Mouse (Mus musculus): ENCODE results near the gene Pdpk1. TPM values are rescaled to one million over a fixed set of nuclear protein-coding genes. Genes with fewer than 3 reads are reported as not detected.

Gene Pdpk1
- total RNA-seq, 1 experiment = 25.6 TPM

GRCm38 (mm10) chr17:24127592-24127991, 23.1 kb downstream of the Pdpk1 start:
- H3K4me3 ChIP-seq (ENCODE audit: insufficient read depth in 1 of 2, low read depth in 1 of 2, low read length in 2 of 2, poor library complexity in 1 of 2, severe bottlenecking in 1 of 2) = no peak overlapping the region
- H3K27ac ChIP-seq (ENCODE audit: insufficient read depth, low read depth, low read length, poor library complexity, severe bottlenecking) = no peak overlapping the region
- TF ChIP-seq ZC3H11A (IDR thresholded peaks at IDR 0.05; ENCODE audit: borderline replicate concordance, low read depth, low read length) (no peak), MAFK (IDR thresholded peaks at IDR 0.05; ENCODE audit: insufficient read depth, low read depth, low read length) (no peak), HCFC1 (IDR thresholded peaks at IDR 0.05; ENCODE audit: borderline replicate concordance, insufficient read depth, low read length) (no peak), ZNF384 (IDR thresholded peaks at IDR 0.05; ENCODE audit: low read depth, low read length) (no peak), CHD2 (IDR thresholded peaks at IDR 0.05; ENCODE audit: low read depth, low read length) (no peak)
- no peak overlapping the region for H3K9ac ChIP-seq (ENCODE audit: insufficient read depth, low read depth, low read length, poor library complexity, severe bottlenecking)
- no peaks in the 10 kb centered on the region for H3K9me3 ChIP-seq (ENCODE audit: control insufficient read depth, insufficient read depth, low read depth, low read length)
- H3K36me3 ChIP-seq (ENCODE audit: control insufficient read depth, insufficient read depth, low read length, poor library complexity, severe bottlenecking) = no peaks in the 10 kb centered on the region
- peaks cover 4 to 8% of the 10 kb centered on the region in 2 experiments for H3K4me1 ChIP-seq (ENCODE audit: control insufficient read depth in 2 of 2, insufficient read depth in 2 of 2, low read length in 2 of 2, poor library complexity in 1 of 2)
- no peak for DNase-seq (ENCODE audit: low read depth, low spot score)
- in situ Hi-C loops (cut with MboI; ENCODE audit: low sequenced_read_pairs in 2 of 2, unreplicated experiment in 2 of 2) = no loop called here

DNA sequence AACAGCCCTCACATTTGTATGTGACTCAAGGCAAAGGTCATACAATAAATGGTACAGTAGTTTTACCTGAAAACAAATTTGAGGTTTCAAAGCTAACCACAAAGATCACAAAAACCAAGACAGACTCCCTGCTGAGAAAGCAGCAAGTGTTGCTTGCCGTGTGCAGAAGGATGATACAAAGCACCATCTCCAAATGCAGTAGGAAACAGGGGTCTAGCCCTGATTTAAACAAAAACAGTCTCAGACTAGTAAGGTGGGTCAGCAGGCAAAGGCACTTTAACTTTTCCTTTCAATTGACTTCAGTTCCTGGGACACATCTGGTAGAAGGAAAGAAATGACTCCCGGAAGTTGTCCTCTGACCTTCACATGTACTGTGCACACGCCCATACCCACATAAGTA, 23.9 kb downstream of the Pdpk1 start:
- DNase-seq (ENCODE audit: low read depth, low spot score) = no peak
- in situ Hi-C loops (cut with MboI; ENCODE audit: low sequenced_read_pairs in 2 of 2, unreplicated experiment in 2 of 2) = no loop called here
- Histone ChIP-seq H3K9me3 (ENCODE audit: control insufficient read depth, insufficient read depth, low read depth, low read length) (no peaks in the 10 kb centered on the region), H3K4me1 (ENCODE audit: control insufficient read depth in 2 of 2, insufficient read depth in 2 of 2, low read length in 2 of 2, poor library complexity in 1 of 2) (peaks cover 4 to 8% of the 10 kb centered on the region in 2 experiments), H3K9ac (ENCODE audit: insufficient read depth, low read depth, low read length, poor library complexity, severe bottlenecking) (no peak overlapping the region), H3K4me3 (ENCODE audit: insufficient read depth in 1 of 2, low read depth in 1 of 2, low read length in 2 of 2, poor library complexity in 1 of 2, severe bottlenecking in 1 of 2) (no peak overlapping the region), H3K27ac (ENCODE audit: insufficient read depth, low read depth, low read length, poor library complexity, severe bottlenecking) (no peak overlapping the region; the same call in 1 of the 2 replicates), H3K36me3 (ENCODE audit: control insufficient read depth, insufficient read depth, low read length, poor library complexity, severe bottlenecking) (no peaks in the 10 kb centered on the region)
- TF ChIP-seq MAFK (IDR thresholded peaks at IDR 0.05; ENCODE audit: insufficient read depth, low read depth, low read length) (no peak), ZC3H11A (IDR thresholded peaks at IDR 0.05; ENCODE audit: borderline replicate concordance, low read depth, low read length) (no peak), CHD2 (IDR thresholded peaks at IDR 0.05; ENCODE audit: low read depth, low read length) (no peak), ZNF384 (IDR thresholded peaks at IDR 0.05; ENCODE audit: low read depth, low read length) (no peak), HCFC1 (IDR thresholded peaks at IDR 0.05; ENCODE audit: borderline replicate concordance, insufficient read depth, low read length) (no peak)

- Histone ChIP-seq H3K4me1 (ENCODE audit: control insufficient read depth in 2 of 2, insufficient read depth in 2 of 2, low read length in 2 of 2, poor library complexity in 1 of 2) (peaks cover 0 to 3% of the 10 kb centered on the region in 2 experiments; a peak in 1 of 4 replicates), H3K27ac (ENCODE audit: insufficient read depth, low read depth, low read length, poor library complexity, severe bottlenecking) (no peak overlapping the region), H3K9ac (ENCODE audit: insufficient read depth, low read depth, low read length, poor library complexity, severe bottlenecking) (no peak overlapping the region), H3K4me3 (ENCODE audit: insufficient read depth in 1 of 2, low read depth in 1 of 2, low read length in 2 of 2, poor library complexity in 1 of 2, severe bottlenecking in 1 of 2) (no peak overlapping the region), H3K9me3 (ENCODE audit: control insufficient read depth, insufficient read depth, low read depth, low read length) (no peaks in the 10 kb centered on the region), H3K36me3 (ENCODE audit: control insufficient read depth, insufficient read depth, low read length, poor library complexity, severe bottlenecking) (no peaks in the 10 kb centered on the region)
- no peak for DNase-seq (ENCODE audit: low read depth, low spot score)
- in situ Hi-C loops (cut with MboI; ENCODE audit: low sequenced_read_pairs in 2 of 2, unreplicated experiment in 2 of 2) = no loop called here
- TF ChIP-seq ZC3H11A (IDR thresholded peaks at IDR 0.05; ENCODE audit: borderline replicate concordance, low read depth, low read length) = no peak
- TF ChIP-seq HCFC1 (IDR thresholded peaks at IDR 0.05; ENCODE audit: borderline replicate concordance, insufficient read depth, low read length) = no peak
- TF ChIP-seq ZNF384 (IDR thresholded peaks at IDR 0.05; ENCODE audit: low read depth, low read length) = no peak
- no peak for TF ChIP-seq CHD2 (IDR thresholded peaks at IDR 0.05; ENCODE audit: low read depth, low read length)
- TF ChIP-seq MAFK (IDR thresholded peaks at IDR 0.05; ENCODE audit: insufficient read depth, low read depth, low read length) = no peak
These were observed 31.3 kb downstream of the Pdpk1 start for GRCm38 (mm10) chr17:24119446-24119845.

- no peak overlapping the region for H3K9ac ChIP-seq (ENCODE audit: insufficient read depth, low read depth, low read length, poor library complexity, severe bottlenecking)
- in situ Hi-C loops (cut with MboI; ENCODE audit: low sequenced_read_pairs in 2 of 2, unreplicated experiment in 2 of 2) = no loop called here
- H3K9me3 ChIP-seq (ENCODE audit: control insufficient read depth, insufficient read depth, low read depth, low read length) = no peaks in the 10 kb centered on the region
- DNase-seq (ENCODE audit: low read depth, low spot score) = no peak
- no peak for TF ChIP-seq MAFK (IDR thresholded peaks at IDR 0.05; ENCODE audit: insufficient read depth, low read depth, low read length)
- H3K4me1 ChIP-seq (ENCODE audit: control insufficient read depth in 2 of 2, insufficient read depth in 2 of 2, low read length in 2 of 2, poor library complexity in 1 of 2) = no peaks in the 10 kb centered on the region
- no peak overlapping the region for H3K27ac ChIP-seq (ENCODE audit: insufficient read depth, low read depth, low read length, poor library complexity, severe bottlenecking)
- no peaks in the 10 kb centered on the region; the same call in 1 of the 2 replicates for H3K36me3 ChIP-seq (ENCODE audit: control insufficient read depth, insufficient read depth, low read length, poor library complexity, severe bottlenecking)
- no peak overlapping the region for H3K4me3 ChIP-seq (ENCODE audit: insufficient read depth in 1 of 2, low read depth in 1 of 2, low read length in 2 of 2, poor library complexity in 1 of 2, severe bottlenecking in 1 of 2)
These were observed 37.7 kb downstream of the Pdpk1 start for GRCm38 (mm10) chr17:24113031-24113430.

DNA sequence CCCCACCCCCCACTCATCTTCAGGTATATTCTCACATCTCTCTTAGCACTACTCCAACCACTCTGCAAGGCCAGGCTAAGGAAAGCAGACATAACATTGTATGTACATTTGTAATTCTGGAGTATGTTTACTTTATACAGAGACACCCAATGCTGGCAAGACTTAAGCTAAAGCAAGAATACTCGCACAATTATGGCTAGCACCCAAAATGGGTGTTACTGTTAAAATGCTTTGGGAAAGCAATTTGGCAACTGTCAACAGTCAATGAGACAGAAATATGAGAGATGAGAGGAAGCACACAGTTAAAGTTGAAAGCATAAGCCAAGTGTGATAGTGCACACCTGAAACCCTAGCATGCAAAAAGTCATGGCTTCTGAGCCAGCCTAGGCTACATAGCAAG, 39.5 kb downstream of the Pdpk1 start:
- TF ChIP-seq CHD2 (IDR thresholded peaks at IDR 0.05; ENCODE audit: low read depth, low read length) (no peak), HCFC1 (IDR thresholded peaks at IDR 0.05; ENCODE audit: borderline replicate concordance, insufficient read depth, low read length) (no peak), ZC3H11A (IDR thresholded peaks at IDR 0.05; ENCODE audit: borderline replicate concordance, low read depth, low read length) (no peak), ZNF384 (IDR thresholded peaks at IDR 0.05; ENCODE audit: low read depth, low read length) (no peak), MAFK (IDR thresholded peaks at IDR 0.05; ENCODE audit: insufficient read depth, low read depth, low read length) (no peak)
- no peaks in the 10 kb centered on the region; the same call in 1 of the 2 replicates for H3K36me3 ChIP-seq (ENCODE audit: control insufficient read depth, insufficient read depth, low read length, poor library complexity, severe bottlenecking)
- H3K9me3 ChIP-seq (ENCODE audit: control insufficient read depth, insufficient read depth, low read depth, low read length) = no peaks in the 10 kb centered on the region
- H3K4me3 ChIP-seq (ENCODE audit: insufficient read depth in 1 of 2, low read depth in 1 of 2, low read length in 2 of 2, poor library complexity in 1 of 2, severe bottlenecking in 1 of 2) = no peak overlapping the region
- in situ Hi-C loops (cut with MboI; ENCODE audit: low sequenced_read_pairs in 2 of 2, unreplicated experiment in 2 of 2) = no loop called here
- H3K4me1 ChIP-seq (ENCODE audit: control insufficient read depth in 2 of 2, insufficient read depth in 2 of 2, low read length in 2 of 2, poor library complexity in 1 of 2) = no peaks in the 10 kb centered on the region
- DNase-seq (ENCODE audit: low read depth, low spot score) = no peak
- H3K9ac ChIP-seq (ENCODE audit: insufficient read depth, low read depth, low read length, poor library complexity, severe bottlenecking) = no peak overlapping the region
- H3K27ac ChIP-seq (ENCODE audit: insufficient read depth, low read depth, low read length, poor library complexity, severe bottlenecking) = no peak overlapping the region

All from ES-E14 (cell line).